Mouse (Mus musculus): ENCODE measurements around the gene Slc30a3. TPM values are rescaled to one million over a fixed set of nuclear protein-coding genes. Genes with fewer than 3 reads are reported as not detected.
A peak's percentile ranks its signal among the peaks of the same experiment; 100 is the strongest.

Slc30a3 gene
- polyA plus RNA-seq, 1 experiment, result 9.2 TPM

DNA sequence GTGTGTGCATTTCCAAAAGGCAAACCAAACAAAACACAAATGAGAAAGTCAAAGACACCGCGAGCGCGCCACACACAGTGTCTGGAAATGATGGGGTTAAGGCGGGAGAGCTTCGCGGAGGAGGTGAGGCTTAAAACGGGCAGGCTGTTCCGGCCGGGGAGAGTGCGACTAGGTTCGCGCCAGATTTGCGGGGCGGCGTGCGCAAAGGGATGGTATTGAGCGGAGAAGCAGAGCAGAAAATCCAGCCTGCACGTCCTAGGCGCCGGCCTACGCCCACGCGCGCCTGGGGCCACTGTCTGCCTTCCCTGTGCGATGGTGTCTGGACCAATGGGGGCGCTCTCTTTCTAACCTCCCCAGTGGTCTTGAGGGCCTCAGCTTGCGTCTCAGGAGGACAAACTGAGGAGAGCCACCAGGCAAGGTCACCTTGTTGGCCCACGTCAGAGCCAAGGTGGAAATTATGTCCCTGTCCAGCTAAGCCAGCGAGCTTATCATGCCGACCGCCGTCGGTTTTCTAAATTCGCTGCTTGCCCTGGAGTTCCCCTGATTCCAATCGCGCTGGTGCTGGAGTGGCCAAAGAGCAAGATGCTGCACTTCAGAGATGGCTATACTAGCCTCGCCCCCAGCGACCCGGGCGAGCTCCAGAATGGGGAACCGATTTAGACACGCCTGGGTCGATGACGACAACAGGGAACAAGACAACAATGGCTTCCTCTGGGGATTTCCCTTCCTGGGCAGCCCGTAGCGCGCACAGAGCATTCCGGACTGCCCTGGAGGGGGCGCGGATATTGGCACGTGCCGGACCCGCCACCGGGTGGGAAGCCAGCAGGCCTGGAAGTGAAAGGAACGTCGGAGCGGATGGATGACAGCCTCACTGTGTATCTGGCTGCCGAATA lies 13.0 kb downstream of the Slc30a3 start:
- no peak overlapping the region for H3K27ac ChIP-seq (ENCODE audit: insufficient read depth, low read length)
- TF ChIP-seq EP300 (IDR thresholded peaks at IDR 0.05; ENCODE audit: insufficient read depth, low read depth, low read length), result no peak
- TF ChIP-seq CTCF (IDR thresholded peaks at IDR 0.05; ENCODE audit: low read depth, low read length), result no peak
- TF ChIP-seq POLR2A (IDR thresholded peaks at IDR 0.05; ENCODE audit: insufficient read depth, low read length), result no peak
- peak overlapping the region; percentile 2; the same call in 1 of the 2 replicates for H3K9ac ChIP-seq (ENCODE audit: low read depth, poor library complexity, severe bottlenecking)
- H3K4me3 ChIP-seq (ENCODE audit: low read depth, low read length), result peak overlapping the region; percentile 26
- H3K9me3 ChIP-seq (replicated peaks; ENCODE audit: control insufficient read depth, insufficient read depth, low read length, poor library complexity, severe bottlenecking), result no peaks in the 10 kb centered on the region
- peaks cover 10% of the 10 kb centered on the region for H3K27me3 ChIP-seq (ENCODE audit: control insufficient read depth, insufficient read depth, low read length, poor library complexity, severe bottlenecking)
- H3K36me3 ChIP-seq (ENCODE audit: control insufficient read depth, insufficient read depth, low read length, poor library complexity, severe bottlenecking), result no peaks in the 10 kb centered on the region
- H3K4me1 ChIP-seq (ENCODE audit: control insufficient read depth, insufficient read depth, low read length), result no peaks in the 10 kb centered on the region

DNA sequence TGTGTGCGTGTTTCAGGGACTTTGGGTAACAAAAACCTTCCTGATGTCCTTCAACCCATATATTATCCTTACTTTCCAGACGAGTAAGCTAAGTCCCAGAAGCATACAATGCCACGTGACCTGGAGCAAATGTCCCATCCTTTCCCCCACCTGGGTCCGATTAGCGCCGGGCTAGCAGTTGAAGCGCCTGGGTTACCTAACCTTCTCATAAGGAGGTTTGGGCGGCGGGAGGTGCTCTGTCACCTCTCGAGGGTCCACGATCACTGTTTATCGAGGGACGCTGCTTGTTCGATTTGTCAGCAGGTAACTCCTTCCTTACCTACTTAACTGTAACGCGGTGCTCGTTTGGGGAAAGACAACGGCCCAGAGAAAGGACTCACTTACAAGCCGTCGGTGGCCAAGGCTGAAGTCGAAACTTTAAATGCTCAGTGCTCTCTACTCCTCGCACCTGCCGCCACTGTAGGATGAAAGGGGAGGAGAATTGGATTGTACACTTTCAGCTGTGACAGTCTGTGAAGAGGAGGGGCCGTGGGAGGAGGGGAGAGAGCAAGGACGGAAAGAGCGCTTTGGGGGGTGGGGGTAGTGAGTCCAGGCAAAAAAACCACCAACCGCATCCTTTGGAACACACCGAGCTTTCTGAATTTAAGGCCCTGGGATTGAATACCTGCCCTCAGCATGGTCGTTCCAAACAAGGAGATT lies 13.8 kb downstream of the Slc30a3 start:
- 0 out of 2 replicates have a peak overlapping the region, but pooled peaks have one; percentile 2 for H3K9ac ChIP-seq (ENCODE audit: low read depth, poor library complexity, severe bottlenecking)
- H3K27ac ChIP-seq (ENCODE audit: insufficient read depth, low read length), result no peak overlapping the region
- peaks cover 10% of the 10 kb centered on the region for H3K27me3 ChIP-seq (ENCODE audit: control insufficient read depth, insufficient read depth, low read length, poor library complexity, severe bottlenecking)
- peak overlapping the region; percentile 51 for H3K4me3 ChIP-seq (ENCODE audit: low read depth, low read length)
- H3K9me3 ChIP-seq (replicated peaks; ENCODE audit: control insufficient read depth, insufficient read depth, low read length, poor library complexity, severe bottlenecking), result no peaks in the 10 kb centered on the region
- no peak for TF ChIP-seq EP300 (IDR thresholded peaks at IDR 0.05; ENCODE audit: insufficient read depth, low read depth, low read length)
- no peak for TF ChIP-seq POLR2A (IDR thresholded peaks at IDR 0.05; ENCODE audit: insufficient read depth, low read length)
- no peak for TF ChIP-seq CTCF (IDR thresholded peaks at IDR 0.05; ENCODE audit: low read depth, low read length)
- no peaks in the 10 kb centered on the region for H3K36me3 ChIP-seq (ENCODE audit: control insufficient read depth, insufficient read depth, low read length, poor library complexity, severe bottlenecking)
- no peaks in the 10 kb centered on the region for H3K4me1 ChIP-seq (ENCODE audit: control insufficient read depth, insufficient read depth, low read length)

DNA sequence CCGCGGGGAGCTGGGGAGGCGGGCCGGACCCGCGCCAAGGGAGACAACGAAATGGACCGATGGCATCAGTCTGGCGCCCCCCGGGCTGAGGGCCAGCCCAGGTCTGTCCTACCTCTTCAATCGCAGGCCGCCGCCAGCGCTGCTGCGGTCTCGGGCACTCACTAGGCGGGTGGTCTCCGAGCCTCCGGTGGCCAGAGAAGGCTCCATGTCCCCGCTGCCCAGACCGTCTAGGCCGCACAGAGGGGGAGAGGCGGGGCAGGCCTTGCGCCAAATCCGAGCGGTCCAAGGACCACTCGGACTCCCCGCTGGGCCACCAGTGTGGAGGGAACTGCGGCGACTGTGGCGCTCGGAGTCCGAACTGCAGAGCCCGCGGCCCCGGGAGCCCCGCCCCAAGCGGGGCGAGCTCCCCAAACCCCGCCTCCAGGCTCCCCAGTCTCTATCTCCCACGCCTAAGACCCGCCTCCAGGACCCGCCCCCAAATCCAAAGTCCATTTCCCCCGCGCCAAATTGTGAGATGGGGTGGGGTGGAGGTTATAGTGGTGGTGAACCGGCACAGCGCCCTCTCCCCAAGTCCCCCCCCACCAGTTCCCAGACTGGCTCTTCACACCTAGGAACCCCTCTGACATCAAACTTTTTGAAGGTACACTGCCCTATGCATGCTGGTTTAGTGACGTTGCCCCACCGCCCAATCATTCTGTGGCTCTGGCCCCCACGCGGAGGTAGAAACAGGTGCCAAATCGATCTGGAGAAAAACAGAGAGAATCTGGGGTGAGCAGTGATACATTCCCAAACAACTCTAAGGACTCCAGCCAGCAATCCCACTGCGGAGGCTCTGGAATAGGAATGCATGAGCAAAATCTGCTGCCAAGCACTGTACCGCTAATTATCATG lies 14.6 kb downstream of the Slc30a3 start:
- H3K9ac ChIP-seq (ENCODE audit: low read depth, poor library complexity, severe bottlenecking), result peak overlapping the region; percentile 68
- H3K9me3 ChIP-seq (replicated peaks; ENCODE audit: control insufficient read depth, insufficient read depth, low read length, poor library complexity, severe bottlenecking), result no peaks in the 10 kb centered on the region
- H3K4me1 ChIP-seq (ENCODE audit: control insufficient read depth, insufficient read depth, low read length), result no peaks in the 10 kb centered on the region
- peak overlapping the region; percentile 89 for H3K4me3 ChIP-seq (ENCODE audit: low read depth, low read length)
- H3K27ac ChIP-seq (ENCODE audit: insufficient read depth, low read length), result no peak overlapping the region
- TF ChIP-seq POLR2A (IDR thresholded peaks at IDR 0.05; ENCODE audit: insufficient read depth, low read length) (no peak), EP300 (IDR thresholded peaks at IDR 0.05; ENCODE audit: insufficient read depth, low read depth, low read length) (no peak), CTCF (IDR thresholded peaks at IDR 0.05; ENCODE audit: low read depth, low read length) (no peak)
- no peaks in the 10 kb centered on the region for H3K36me3 ChIP-seq (ENCODE audit: control insufficient read depth, insufficient read depth, low read length, poor library complexity, severe bottlenecking)
- H3K27me3 ChIP-seq (ENCODE audit: control insufficient read depth, insufficient read depth, low read length, poor library complexity, severe bottlenecking), result peaks cover 10% of the 10 kb centered on the region

DNA sequence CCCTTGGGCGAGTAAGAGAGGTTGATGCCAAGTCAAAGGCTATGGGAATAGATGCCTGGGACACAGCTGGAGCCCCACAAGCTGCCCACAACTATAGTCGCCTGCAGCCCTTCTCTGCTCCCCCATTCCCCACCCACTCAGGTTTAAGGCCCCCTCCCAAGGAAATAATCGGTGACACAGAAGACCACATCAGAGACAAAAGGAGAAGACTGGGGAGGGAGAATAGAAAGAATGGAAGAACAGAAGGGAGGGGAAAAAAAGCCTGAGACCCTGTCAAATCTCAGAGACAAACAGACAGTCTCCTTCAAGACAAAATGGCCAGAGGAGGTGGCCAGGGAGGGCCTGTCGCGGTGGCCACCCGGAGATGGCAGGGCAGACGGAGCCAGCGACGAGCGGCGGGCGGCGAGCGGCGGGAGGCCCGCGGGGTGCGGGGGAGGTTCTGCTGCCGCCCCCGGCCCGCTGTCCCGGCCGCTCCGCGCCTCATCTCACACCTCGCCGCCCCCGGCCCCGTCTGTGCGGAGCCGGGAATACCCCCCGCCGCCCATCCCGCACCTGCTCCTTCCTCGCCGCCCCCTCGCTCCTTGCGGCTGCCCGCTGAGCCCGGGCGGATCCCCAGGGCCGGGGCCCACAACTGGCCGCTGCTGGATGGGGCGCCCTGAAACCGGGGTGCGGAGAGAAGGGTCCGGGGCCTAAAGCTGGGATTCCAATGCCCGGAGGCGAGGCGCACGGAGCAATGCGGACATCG lies 15.6 kb downstream of the Slc30a3 start:
- Histone ChIP-seq H3K9me3 (replicated peaks; ENCODE audit: control insufficient read depth, insufficient read depth, low read length, poor library complexity, severe bottlenecking) (no peaks in the 10 kb centered on the region), H3K9ac (ENCODE audit: low read depth, poor library complexity, severe bottlenecking) (peak overlapping the region; percentile 68), H3K4me1 (ENCODE audit: control insufficient read depth, insufficient read depth, low read length) (no peaks in the 10 kb centered on the region), H3K4me3 (ENCODE audit: low read depth, low read length) (peak overlapping the region; percentile 89), H3K27ac (ENCODE audit: insufficient read depth, low read length) (no peak overlapping the region), H3K27me3 (ENCODE audit: control insufficient read depth, insufficient read depth, low read length, poor library complexity, severe bottlenecking) (peaks cover 10% of the 10 kb centered on the region), H3K36me3 (ENCODE audit: control insufficient read depth, insufficient read depth, low read length, poor library complexity, severe bottlenecking) (no peaks in the 10 kb centered on the region)
- TF ChIP-seq CTCF (IDR thresholded peaks at IDR 0.05; ENCODE audit: low read depth, low read length), result no peak
- TF ChIP-seq EP300 (IDR thresholded peaks at IDR 0.05; ENCODE audit: insufficient read depth, low read depth, low read length), result no peak
- TF ChIP-seq POLR2A (IDR thresholded peaks at IDR 0.05; ENCODE audit: insufficient read depth, low read length), result no peak

DNA sequence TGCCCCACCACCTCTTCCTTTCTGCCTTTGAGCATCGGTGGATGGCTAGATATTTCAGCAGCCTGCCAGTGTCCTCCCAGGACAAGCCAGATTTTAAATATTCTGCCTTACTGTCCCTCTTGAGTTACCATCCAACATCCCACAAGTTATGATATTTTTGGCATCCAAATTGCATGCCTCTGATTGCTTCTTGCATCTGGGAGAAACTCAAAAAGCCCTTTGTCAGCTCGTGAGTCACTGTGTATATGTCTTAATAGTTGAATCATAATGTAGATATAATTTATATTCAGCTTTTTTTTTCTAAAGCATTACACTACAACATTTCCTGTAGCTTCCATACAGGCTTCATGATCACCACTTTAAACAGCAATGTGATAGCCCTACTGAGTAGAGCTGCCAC lies 20.9 kb downstream of the Slc30a3 start:
- Histone ChIP-seq H3K9me3 (replicated peaks; ENCODE audit: control insufficient read depth, insufficient read depth, low read length, poor library complexity, severe bottlenecking) (no peaks in the 10 kb centered on the region), H3K36me3 (ENCODE audit: control insufficient read depth, insufficient read depth, low read length, poor library complexity, severe bottlenecking) (no peaks in the 10 kb centered on the region), H3K27ac (ENCODE audit: insufficient read depth, low read length) (no peak overlapping the region), H3K27me3 (ENCODE audit: control insufficient read depth, insufficient read depth, low read length, poor library complexity, severe bottlenecking) (peaks cover 1% of the 10 kb centered on the region; the same call in 1 of the 2 replicates), H3K4me3 (ENCODE audit: low read depth, low read length) (no peak overlapping the region), H3K9ac (ENCODE audit: low read depth, poor library complexity, severe bottlenecking) (no peak overlapping the region), H3K4me1 (ENCODE audit: control insufficient read depth, insufficient read depth, low read length) (no peaks in the 10 kb centered on the region)
- TF ChIP-seq POLR2A (IDR thresholded peaks at IDR 0.05; ENCODE audit: insufficient read depth, low read length) (no peak), EP300 (IDR thresholded peaks at IDR 0.05; ENCODE audit: insufficient read depth, low read depth, low read length) (no peak), CTCF (IDR thresholded peaks at IDR 0.05; ENCODE audit: low read depth, low read length) (no peak)

All from ES-Bruce4 (cell line).